Mouse (Mus musculus): ENCODE measurements around the gene Fanci. TPM values are rescaled to one million over a fixed set of nuclear protein-coding genes. Genes with fewer than 3 reads are reported as not detected.

Fanci gene
- total RNA-seq, 2 experiments from 2014 or later: 0.56 to 1.4 TPM

DNA sequence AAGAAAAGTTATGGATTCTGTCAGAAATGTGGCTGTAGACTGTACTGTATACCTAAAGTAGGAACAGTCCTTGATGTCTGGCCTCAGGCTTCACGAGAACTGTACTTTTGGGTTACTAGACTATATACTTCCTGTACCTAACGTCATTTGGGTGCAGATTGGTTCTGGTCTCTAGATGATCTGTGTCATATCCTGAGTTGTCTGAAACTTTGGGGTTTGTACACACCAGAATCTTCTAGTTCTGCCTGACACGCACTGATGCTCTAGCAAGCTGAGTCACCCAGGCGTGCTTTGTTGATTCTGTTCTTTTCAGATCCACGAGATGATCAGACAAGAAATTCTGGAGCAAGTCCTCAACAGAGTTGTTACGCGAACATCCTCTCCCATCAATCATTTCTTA lies 28.2 kb downstream of the Fanci start:
- Histone ChIP-seq H3K4me3 (no peak overlapping the region), H3K27ac (no peak overlapping the region)
- no peak for DNase-seq (ENCODE audit: extremely low spot score in 1 of 2, low spot score in 2 of 2)
- no peak for TF ChIP-seq CTCF (IDR thresholded peaks at IDR 0.05)
- intact Hi-C loops (cut with DNase I): no loop called here

DNA sequence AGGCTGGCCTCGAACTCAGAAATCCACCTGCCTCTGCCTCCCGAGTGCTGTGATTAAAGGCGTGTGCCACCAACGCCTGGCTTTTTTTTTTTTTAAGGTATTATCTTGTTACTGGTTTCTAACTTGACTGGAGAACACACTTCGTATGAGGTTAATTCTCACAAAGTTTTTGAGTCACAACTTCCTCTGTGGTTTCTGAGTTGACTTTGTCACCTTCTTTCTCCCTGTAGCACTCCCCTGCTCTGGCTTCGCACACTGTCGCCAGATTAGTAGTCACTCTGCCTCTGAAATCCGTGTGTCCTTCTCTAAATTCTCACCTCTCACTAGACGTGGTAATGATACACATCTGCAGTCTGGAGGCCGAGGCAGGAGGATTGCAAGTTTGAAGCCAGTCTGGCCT lies 31.1 kb downstream of the Fanci start:
- no peak for DNase-seq (ENCODE audit: extremely low spot score in 1 of 2, low spot score in 2 of 2)
- H3K27ac ChIP-seq: no peak overlapping the region
- intact Hi-C loops (cut with DNase I): no loop called here
- TF ChIP-seq CTCF (IDR thresholded peaks at IDR 0.05): no peak
- H3K4me3 ChIP-seq: no peak overlapping the region

GRCm38 (mm10) chr7:79425804-79426203 lies 34.1 kb downstream of the Fanci start:
- DNase-seq (ENCODE audit: extremely low spot score in 1 of 2, low spot score in 2 of 2): no peak
- intact Hi-C loops (cut with DNase I): no loop called here
- Histone ChIP-seq H3K4me3 (no peak overlapping the region), H3K27ac (no peak overlapping the region)
- no peak for TF ChIP-seq CTCF (IDR thresholded peaks at IDR 0.05)

GRCm38 (mm10) chr7:79428243-79428642 lies 36.5 kb downstream of the Fanci start:
- intact Hi-C loops (cut with DNase I): no loop called here
- Histone ChIP-seq H3K27ac (no peak overlapping the region), H3K4me3 (no peak overlapping the region)
- no peak for DNase-seq (ENCODE audit: extremely low spot score in 1 of 2, low spot score in 2 of 2)
- no peak for TF ChIP-seq CTCF (IDR thresholded peaks at IDR 0.05)

DNA sequence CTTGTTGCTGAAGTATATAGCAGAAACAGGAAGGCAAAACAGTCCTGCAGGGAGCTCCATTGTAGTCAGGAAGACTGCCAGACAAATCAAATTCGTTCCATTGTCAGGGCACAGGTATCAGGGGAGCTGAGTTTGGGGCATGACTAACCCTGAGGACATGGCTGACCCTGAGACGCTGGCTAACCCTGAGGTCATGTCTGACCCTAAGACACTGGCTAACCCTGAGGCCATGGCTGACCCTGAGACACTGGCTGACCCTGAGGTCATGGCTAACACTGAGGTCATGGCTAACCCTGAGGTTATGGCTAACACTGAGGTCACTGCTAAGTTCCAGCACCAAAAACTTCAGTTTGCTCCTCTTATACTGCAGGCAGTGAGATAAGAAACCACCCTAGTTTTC lies 48.3 kb downstream of the Fanci start:
- intact Hi-C loops (cut with DNase I): no loop called here
- no peak for TF ChIP-seq CTCF (IDR thresholded peaks at IDR 0.05)

GRCm38 (mm10) chr7:79447048-79447447 lies 55.3 kb downstream of the Fanci start:
- no peak overlapping the region for H3K27ac ChIP-seq
- intact Hi-C loops (cut with DNase I): no loop called here
- no peak for DNase-seq (ENCODE audit: extremely low spot score in 1 of 2, low spot score in 2 of 2)
- TF ChIP-seq CTCF (IDR thresholded peaks at IDR 0.05): no peak
- H3K4me3 ChIP-seq: no peak overlapping the region

More for the DNA sequence above, 48.3 kb downstream of the Fanci start:
- Histone ChIP-seq H3K4me3 (no peak overlapping the region), H3K27ac (no peak overlapping the region)
- DNase-seq (ENCODE audit: extremely low spot score in 1 of 2, low spot score in 2 of 2): no peak

DNA sequence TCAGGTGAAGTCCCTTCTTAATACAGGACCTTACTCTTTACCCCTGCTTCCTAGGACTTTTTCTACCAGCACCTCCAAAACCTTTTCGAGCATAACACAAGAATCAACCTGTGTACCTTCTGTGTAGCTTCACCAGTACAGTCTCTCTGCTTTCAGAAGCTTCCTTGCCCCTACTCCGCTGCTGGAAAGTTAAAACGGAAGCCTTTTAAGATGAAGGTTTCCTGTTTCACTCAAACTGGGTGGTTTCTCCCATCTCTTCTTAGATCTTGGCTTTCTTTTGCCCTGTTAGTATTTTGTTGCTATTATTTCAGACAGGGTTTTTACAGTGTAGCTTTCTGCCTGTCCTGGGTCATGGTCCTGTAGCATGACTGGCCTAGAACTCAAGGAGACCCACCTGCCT lies 55.8 kb downstream of the Fanci start:
- no peak for TF ChIP-seq CTCF (IDR thresholded peaks at IDR 0.05)
- H3K27ac ChIP-seq: no peak overlapping the region
- H3K4me3 ChIP-seq: no peak overlapping the region
- no peak for DNase-seq (ENCODE audit: extremely low spot score in 1 of 2, low spot score in 2 of 2)
- intact Hi-C loops (cut with DNase I): no loop called here

DNA sequence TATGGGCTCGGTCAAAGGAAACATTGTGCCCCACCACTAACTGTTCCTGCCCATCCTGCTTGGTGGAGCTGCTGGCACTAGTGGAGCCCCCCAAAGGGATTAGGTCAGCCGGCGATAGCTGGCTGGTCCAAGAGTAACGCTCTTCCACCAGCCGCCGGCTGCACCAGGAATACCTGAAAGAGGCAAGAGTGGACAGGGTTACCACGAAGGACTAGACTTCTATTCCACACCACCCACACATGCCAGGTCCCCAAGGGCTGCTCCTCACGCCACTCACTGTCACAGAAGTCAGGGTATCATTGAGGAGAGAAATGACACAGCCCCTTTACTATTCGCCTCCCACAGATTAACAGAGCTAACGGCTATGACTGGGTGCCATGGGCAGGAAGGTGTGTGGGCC lies 70.0 kb downstream of the Fanci start:
- Histone ChIP-seq H3K27ac (no peak overlapping the region), H3K4me3 (no peak overlapping the region)
- TF ChIP-seq CTCF (IDR thresholded peaks at IDR 0.05): no peak
- intact Hi-C loops (cut with DNase I): loop anchor here (5.0 to 10.0 kb wide), 2 partner anchors 187 to 214 kb away; partner anchors contain the start of gene Abhd2
- DNase-seq (ENCODE audit: extremely low spot score in 1 of 2, low spot score in 2 of 2): no peak

- Histone ChIP-seq H3K27ac (no peak overlapping the region), H3K4me3 (no peak overlapping the region; the same call in 1 of the 2 replicates)
- TF ChIP-seq CTCF (IDR thresholded peaks at IDR 0.05): no peak
- intact Hi-C loops (cut with DNase I): loop anchor here (2.0 to 10.0 kb wide), 3 partner anchors 93 to 216 kb away; partner anchors contain the start of gene Abhd2
- no peak for DNase-seq (ENCODE audit: extremely low spot score in 1 of 2, low spot score in 2 of 2)
Observed at GRCm38 (mm10) chr7:79463376-79464077, 71.8 kb downstream of the Fanci start.

- TF ChIP-seq CTCF (IDR thresholded peaks at IDR 0.05): no peak
- intact Hi-C loops (cut with DNase I): loop anchor here (2.0 to 10.0 kb wide), 3 partner anchors 94 to 218 kb away; partner anchors contain the start of gene Abhd2
- peak overlapping the region; percentile 77; the same call in 1 of the 2 replicates for H3K27ac ChIP-seq
- peak in 1 of 2 experiments; percentile 32 for DNase-seq (ENCODE audit: extremely low spot score in 1 of 2, low spot score in 2 of 2)
- peak overlapping the region; percentile 68 for H3K4me3 ChIP-seq
Observed at GRCm38 (mm10) chr7:79464776-79465420, 73.2 kb downstream of the Fanci start.

DNA sequence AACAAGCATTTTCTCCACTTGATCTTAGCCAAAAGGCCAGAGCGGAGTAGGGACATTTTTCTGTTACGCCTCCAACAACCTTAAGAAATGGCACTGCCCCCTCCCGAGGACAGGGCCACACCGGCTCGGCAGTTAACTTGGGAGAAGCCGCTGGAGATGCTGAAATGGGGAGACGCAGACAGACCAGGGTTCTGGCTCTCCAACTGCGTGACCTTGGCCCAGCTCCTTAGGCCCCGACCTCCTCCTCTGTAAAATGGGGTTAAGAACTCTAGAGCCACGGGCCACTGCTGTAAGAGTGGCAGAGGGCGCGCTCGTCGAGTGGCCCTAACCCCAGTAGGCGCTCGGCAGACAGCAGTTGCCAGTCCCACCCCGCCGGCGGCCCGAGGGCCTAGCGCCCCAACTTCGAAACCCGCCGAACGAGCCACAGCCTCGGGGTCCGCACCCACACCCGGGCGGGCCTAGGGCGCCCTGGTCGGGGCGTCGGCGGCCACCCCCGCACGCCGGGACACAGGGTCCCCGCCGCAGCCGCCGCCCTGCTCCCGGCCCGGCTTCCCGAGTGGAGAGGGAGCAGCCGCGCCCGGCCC lies 73.8 kb downstream of the Fanci start:
- Histone ChIP-seq H3K27ac (peak overlapping the region; percentile 77), H3K4me3 (peak overlapping the region; percentile 68)
- no peak for TF ChIP-seq CTCF (IDR thresholded peaks at IDR 0.05)
- intact Hi-C loops (cut with DNase I): loop anchor here (1.0 to 10.0 kb wide), 3 partner anchors 74 to 191 kb away; partner anchors contain the start of genes Abhd2 and Fanci
- peak in 1 of 2 experiments; percentile 51 for DNase-seq (ENCODE audit: extremely low spot score in 1 of 2, low spot score in 2 of 2)
